Mouse (Mus musculus) heart, postnatal 0 days (tissue): ENCODE results near the gene Rem2.

Experiments
- CTCF ChIP-seq: IDR thresholded peaks from 2 replicates; pipeline ENCODE4 v1.5.1; 2016; ENCODE audit warnings: antibody characterized with exemption, control low read depth, low read depth
- EP300 ChIP-seq: IDR thresholded peaks from 2 replicates; pipeline ENCODE4 v1.6.1; 2016; ENCODE audit warnings: antibody characterized with exemption, low read depth

DNA sequence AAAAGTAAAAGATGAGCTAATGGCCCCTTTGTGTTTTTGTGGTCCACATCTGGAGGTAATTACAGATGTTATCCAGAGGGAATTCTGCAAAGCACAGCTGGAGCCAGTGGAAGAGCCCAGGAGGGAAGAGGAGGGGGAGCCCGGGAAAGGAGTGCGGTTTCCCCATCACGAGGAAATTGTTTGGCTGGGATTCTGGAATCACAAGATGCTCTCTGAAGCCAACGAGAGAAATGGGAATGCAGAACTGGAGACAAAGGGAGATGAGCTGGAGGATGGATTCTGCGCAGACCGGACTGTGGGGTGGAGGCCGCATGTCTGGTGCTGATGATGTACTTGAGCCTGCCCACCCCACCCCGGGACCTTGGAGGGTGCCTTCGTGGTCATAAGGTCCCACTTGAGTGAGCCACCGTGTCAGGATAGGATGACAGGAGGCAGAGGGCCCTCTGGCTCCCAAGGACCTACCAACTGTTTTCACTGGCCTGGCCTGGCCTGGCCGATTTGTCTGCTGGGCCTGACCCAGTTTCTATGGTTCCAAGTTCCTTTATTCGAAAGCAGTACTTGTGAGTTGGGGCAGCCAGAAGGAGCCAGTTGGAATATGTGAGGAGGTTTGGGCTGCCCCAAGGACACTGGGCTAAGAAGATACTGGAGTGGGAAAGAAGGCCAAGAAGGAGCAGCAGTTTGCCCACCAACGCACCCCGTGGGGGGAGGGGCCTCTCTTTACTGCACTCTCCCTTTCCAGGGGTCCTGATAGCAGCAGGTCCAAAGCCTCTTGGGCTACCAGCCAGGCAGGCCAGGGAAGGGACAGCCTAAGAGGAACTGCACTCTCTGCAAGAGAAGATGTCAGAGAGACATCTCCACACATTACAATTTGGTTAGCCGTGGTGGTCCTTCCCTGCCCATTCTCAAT lies 31.9 kb upstream of the Rem2 start:
- no peak for TF ChIP-seq CTCF
- no peak for TF ChIP-seq EP300
